Mouse (Mus musculus) Patski (cell line): ENCODE measurements around the gene Hist1h2aa. TPM values are rescaled to one million over a fixed set of nuclear protein-coding genes. Genes with fewer than 3 reads are reported as not detected.

Source experiments
- ATAC-seq: fragments of 100-300 bp; one replicate; pipeline ENCODE4 v1.8.0; 2021
- CTCF ChIA-PET: fragments of 350-600 bp; sonication (Branson Sonifier 250); formaldehyde crosslinking; loops from one replicate; lab custom pipeline; 2022; ENCODE audit warnings: inconsistent platforms; lab: Charles Lee
- POLR2A ChIA-PET: fragments of 350-600 bp; sonication (Branson Sonifier 250); formaldehyde crosslinking; loops from one replicate; lab custom pipeline; 2022; ENCODE audit warnings: antibody characterized with exemption, inconsistent platforms; lab: Charles Lee
- DNase-seq: peaks from one replicate; pipeline ENCODE4 v3.0.0-alpha.2; 2011; ENCODE audit warnings: low read depth, low spot score
- H3K27me3 ChIP-seq: fragments of 371-371 bp; one replicate; pipeline ENCODE4 v1.5.1; 2021
- CTCF ChIP-seq: fragments of 100-300 bp; IDR thresholded peaks from one replicate; pipeline ENCODE4 v1.5.1; 2021
- in situ Hi-C: fragments of 300-500 bp; cut with MboI; formaldehyde crosslinking; loops from 3 replicates; pipeline ENCODE4 v1.11.1; 2018; ENCODE audit warnings: low pct_unique_long_range_greater_than_20kb, mixed read lengths
- polyA plus RNA-seq: library from polyadenylated mRNA; unstranded; gene quantifications from one replicate; pipeline ENCODE4 v1.2.3, GENCODE M21; 2021

The Hist1h2aa gene
- polyA plus RNA-seq, 1 experiment from 2014 or later = not detected

GRCm38 (mm10) chr13:23914376-23915167 lies 19.7 kb upstream of the Hist1h2aa start, which contains the start of gene Slc17a4:
Gene Slc17a4 (minus strand): TSS chr13:23915009.
- H3K27me3 ChIP-seq = no peaks in the 10 kb centered on the region
- no peak for TF ChIP-seq CTCF
- ATAC-seq = no peak
- no peak for DNase-seq
- in situ Hi-C loops = no loop called here
- CTCF ChIA-PET = interaction anchor here (0.8 to 1.2 kb wide), 2 partner anchors 12 to 14 kb away, joined by 3 read pairs; no protein-coding TSS in a partner anchor
- POLR2A ChIA-PET = no interaction called here

GRCm38 (mm10) chr13:23916132-23916531 lies 18.1 kb upstream of the Hist1h2aa start:
- ChIA-PET CTCF (interaction anchor here (1.2 kb wide), 1 partner anchor 11 kb away, joined by 3 read pairs; no protein-coding TSS in a partner anchor), POLR2A (no interaction called here)
- in situ Hi-C loops = no loop called here

GRCm38 (mm10) chr13:23917674-23918073 lies 16.6 kb upstream of the Hist1h2aa start:
- no peak for ATAC-seq
- in situ Hi-C loops = no loop called here
- no peak for DNase-seq

More at GRCm38 (mm10) chr13:23916132-23916531, 18.1 kb upstream of the Hist1h2aa start:
- DNase-seq = no peak
- H3K27me3 ChIP-seq = no peaks in the 10 kb centered on the region
- no peak for ATAC-seq
- TF ChIP-seq CTCF = no peak

GRCm38 (mm10) chr13:23925792-23926191 lies 8.5 kb upstream of the Hist1h2aa start:
- DNase-seq = no peak
- H3K27me3 ChIP-seq = peaks cover 11% of the 10 kb centered on the region
- ChIA-PET POLR2A (no interaction called here), CTCF (interaction anchor here (1.0 to 1.7 kb wide), 3 partner anchors 15 to 148 kb away, joined by 3 to 4 read pairs (median 4); no protein-coding TSS in a partner anchor)
- ATAC-seq = no peak
- in situ Hi-C loops = no loop called here
- no peak for TF ChIP-seq CTCF

More at GRCm38 (mm10) chr13:23917674-23918073, 16.6 kb upstream of the Hist1h2aa start:
- POLR2A ChIA-PET = no interaction called here
- CTCF ChIA-PET = no interaction called here
- no peaks in the 10 kb centered on the region for H3K27me3 ChIP-seq
- no peak for TF ChIP-seq CTCF

- in situ Hi-C loops = no loop called here
Observed at GRCm38 (mm10) chr13:23928637-23929036, 5.6 kb upstream of the Hist1h2aa start.

GRCm38 (mm10) chr13:23930461-23930860 lies 3.8 kb upstream of the Hist1h2aa start:
- POLR2A ChIA-PET = no interaction called here
- TF ChIP-seq CTCF = no peak
- no peak for ATAC-seq

More at GRCm38 (mm10) chr13:23928637-23929036, 5.6 kb upstream of the Hist1h2aa start:
- ChIA-PET POLR2A (no interaction called here), CTCF (interaction anchor here (1.4 kb wide), 1 partner anchor 14 kb away, joined by 3 read pairs; the partner anchor contains the start of gene Slc17a4)
- peaks cover 11% of the 10 kb centered on the region for H3K27me3 ChIP-seq
- no peak for ATAC-seq
- no peak for TF ChIP-seq CTCF
- no peak for DNase-seq

GRCm38 (mm10) chr13:23930904-23931303 lies 3.4 kb upstream of the Hist1h2aa start:
- ChIA-PET CTCF (no interaction called here), POLR2A (no interaction called here)
- TF ChIP-seq CTCF = no peak
- ATAC-seq (no peak), DNase-seq (no peak)
- H3K27me3 ChIP-seq = peaks cover 7% of the 10 kb centered on the region
- in situ Hi-C loops = no loop called here

More at GRCm38 (mm10) chr13:23930461-23930860, 3.8 kb upstream of the Hist1h2aa start:
- in situ Hi-C loops = no loop called here
- CTCF ChIA-PET = no interaction called here
- no peak for DNase-seq
- H3K27me3 ChIP-seq = peaks cover 7% of the 10 kb centered on the region

- POLR2A ChIA-PET = no interaction called here
- DNase-seq = no peak
- CTCF ChIA-PET = interaction anchor here (1.6 kb wide), 1 partner anchor 11 kb away, joined by 3 read pairs; no protein-coding TSS in a partner anchor
- in situ Hi-C loops = no loop called here
- H3K27me3 ChIP-seq = no peaks in the 10 kb centered on the region
- TF ChIP-seq CTCF = no peak
- no peak for ATAC-seq
Observed at GRCm38 (mm10) chr13:23933421-23934210, 646 bp upstream of the Hist1h2aa start, which contains the start of gene Hist1h2ba. Gene Hist1h2ba (minus strand): TSS chr13:23934156.

- in situ Hi-C loops = no loop called here
- CTCF ChIA-PET = no interaction called here
- DNase-seq (no peak), ATAC-seq (no peak)
- no peak for TF ChIP-seq CTCF
- POLR2A ChIA-PET = no interaction called here
- no peaks in the 10 kb centered on the region for H3K27me3 ChIP-seq
Observed at GRCm38 (mm10) chr13:23938699-23939098, 4.4 kb downstream of the Hist1h2aa start.

GRCm38 (mm10) chr13:23940291-23940690 lies 6.0 kb downstream of the Hist1h2aa start:
- in situ Hi-C loops = no loop called here
- DNase-seq (no peak), ATAC-seq (no peak)
- TF ChIP-seq CTCF = no peak
- ChIA-PET POLR2A (no interaction called here), CTCF (interaction anchor here (1.0 to 1.2 kb wide), 2 partner anchors 11 to 14 kb away, joined by 4 read pairs; no protein-coding TSS in a partner anchor)
- no peaks in the 10 kb centered on the region for H3K27me3 ChIP-seq
